Mouse (Mus musculus): ENCODE results near the gene Ttc36. TPM values are rescaled to one million over a fixed set of nuclear protein-coding genes. Genes with fewer than 3 reads are reported as not detected.
"Not testable (repeated sequence)": the region's sequence is repeated elsewhere in the genome, so short reads cannot be mapped to it uniquely, and the experiment has no call there.

Ttc36 gene
- total RNA-seq, 1 experiment: 0.80 TPM

- Histone ChIP-seq H3K4me1 (ENCODE audit: control insufficient read depth in 2 of 2, insufficient read depth in 2 of 2, low read length in 2 of 2, poor library complexity in 1 of 2) (peaks cover 2% of the 10 kb centered on the region in 2 experiments; a peak in 2 of 4 replicates), H3K9me3 (ENCODE audit: control insufficient read depth, insufficient read depth, low read depth, low read length) (no peaks in the 10 kb centered on the region), H3K9ac (ENCODE audit: insufficient read depth, low read depth, low read length, poor library complexity, severe bottlenecking) (peak overlapping the region; percentile 95), H3K4me3 (ENCODE audit: insufficient read depth in 1 of 2, low read depth in 1 of 2, low read length in 2 of 2, poor library complexity in 1 of 2, severe bottlenecking in 1 of 2) (peak overlapping the region; percentile 68 to 85), H3K36me3 (ENCODE audit: control insufficient read depth, insufficient read depth, low read length, poor library complexity, severe bottlenecking) (peaks cover 3% of the 10 kb centered on the region; the same call in 1 of the 2 replicates), H3K27ac (ENCODE audit: insufficient read depth, low read depth, low read length, poor library complexity, severe bottlenecking) (peak overlapping the region; percentile 70)
- TF ChIP-seq CHD2 (IDR thresholded peaks at IDR 0.05; ENCODE audit: low read depth, low read length): peak; percentile 92
- peak; percentile 74 for TF ChIP-seq HCFC1 (IDR thresholded peaks at IDR 0.05; ENCODE audit: borderline replicate concordance, insufficient read depth, low read length)
- TF ChIP-seq ZNF384 (IDR thresholded peaks at IDR 0.05; ENCODE audit: low read depth, low read length): no peak
- no peak for TF ChIP-seq ZC3H11A (IDR thresholded peaks at IDR 0.05; ENCODE audit: borderline replicate concordance, low read depth, low read length)
- in situ Hi-C loops (cut with MboI; ENCODE audit: low sequenced_read_pairs in 2 of 2, unreplicated experiment in 2 of 2): no loop called here
- peak; percentile 95 for DNase-seq (ENCODE audit: low read depth, low spot score)
Observed at GRCm38 (mm10) chr9:44772750-44773651, 29.9 kb downstream of the Ttc36 start.

- peaks cover 2% of the 10 kb centered on the region in 2 experiments; a peak in 2 of 4 replicates for H3K4me1 ChIP-seq (ENCODE audit: control insufficient read depth in 2 of 2, insufficient read depth in 2 of 2, low read length in 2 of 2, poor library complexity in 1 of 2)
- H3K36me3 ChIP-seq (ENCODE audit: control insufficient read depth, insufficient read depth, low read length, poor library complexity, severe bottlenecking): peaks cover 3% of the 10 kb centered on the region; the same call in 1 of the 2 replicates
- no peaks in the 10 kb centered on the region for H3K9me3 ChIP-seq (ENCODE audit: control insufficient read depth, insufficient read depth, low read depth, low read length)
- H3K4me3 ChIP-seq (ENCODE audit: insufficient read depth in 1 of 2, low read depth in 1 of 2, low read length in 2 of 2, poor library complexity in 1 of 2, severe bottlenecking in 1 of 2): no peak overlapping the region
- no peak overlapping the region for H3K9ac ChIP-seq (ENCODE audit: insufficient read depth, low read depth, low read length, poor library complexity, severe bottlenecking)
- DNase-seq (ENCODE audit: low read depth, low spot score): no peak
- no peak overlapping the region for H3K27ac ChIP-seq (ENCODE audit: insufficient read depth, low read depth, low read length, poor library complexity, severe bottlenecking)
- TF ChIP-seq MAFK (IDR thresholded peaks at IDR 0.05; ENCODE audit: insufficient read depth, low read depth, low read length): no peak
- TF ChIP-seq CHD2 (IDR thresholded peaks at IDR 0.05; ENCODE audit: low read depth, low read length): no peak
- no peak for TF ChIP-seq ZNF384 (IDR thresholded peaks at IDR 0.05; ENCODE audit: low read depth, low read length)
- no peak for TF ChIP-seq HCFC1 (IDR thresholded peaks at IDR 0.05; ENCODE audit: borderline replicate concordance, insufficient read depth, low read length)
- TF ChIP-seq ZC3H11A (IDR thresholded peaks at IDR 0.05; ENCODE audit: borderline replicate concordance, low read depth, low read length): no peak
- in situ Hi-C loops (cut with MboI; ENCODE audit: low sequenced_read_pairs in 2 of 2, unreplicated experiment in 2 of 2): no loop called here
Observed at GRCm38 (mm10) chr9:44772392-44772749, 30.5 kb downstream of the Ttc36 start.

DNA sequence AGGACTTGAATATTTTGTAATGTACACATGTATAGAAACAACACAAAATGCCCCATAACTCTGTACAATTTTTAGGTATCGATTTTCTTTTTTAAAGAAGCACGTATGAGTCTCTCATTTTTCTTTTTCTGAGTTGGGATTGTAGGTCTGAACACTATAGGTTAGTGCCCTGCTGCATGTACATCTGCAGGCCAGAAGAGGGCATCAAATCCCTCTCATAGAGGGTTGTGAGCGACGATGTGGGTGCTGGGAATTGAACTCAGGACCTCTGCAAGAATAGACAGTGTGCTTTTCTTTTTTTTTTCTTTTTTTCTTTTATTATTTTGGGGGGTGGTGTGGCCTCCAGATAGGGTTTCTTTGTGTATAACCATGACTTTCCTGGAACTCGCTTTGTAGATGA lies 31.5 kb downstream of the Ttc36 start:
- no peak for DNase-seq (ENCODE audit: low read depth, low spot score)
- H3K9ac ChIP-seq (ENCODE audit: insufficient read depth, low read depth, low read length, poor library complexity, severe bottlenecking): no peak overlapping the region
- H3K36me3 ChIP-seq (ENCODE audit: control insufficient read depth, insufficient read depth, low read length, poor library complexity, severe bottlenecking): peaks cover 3% of the 10 kb centered on the region; the same call in 1 of the 2 replicates
- peaks cover 2% of the 10 kb centered on the region in 2 experiments; a peak in 2 of 4 replicates for H3K4me1 ChIP-seq (ENCODE audit: control insufficient read depth in 2 of 2, insufficient read depth in 2 of 2, low read length in 2 of 2, poor library complexity in 1 of 2)
- no peaks in the 10 kb centered on the region for H3K9me3 ChIP-seq (ENCODE audit: control insufficient read depth, insufficient read depth, low read depth, low read length)
- no peak overlapping the region for H3K4me3 ChIP-seq (ENCODE audit: insufficient read depth in 1 of 2, low read depth in 1 of 2, low read length in 2 of 2, poor library complexity in 1 of 2, severe bottlenecking in 1 of 2)
- no peak overlapping the region for H3K27ac ChIP-seq (ENCODE audit: insufficient read depth, low read depth, low read length, poor library complexity, severe bottlenecking)
- in situ Hi-C loops (cut with MboI; ENCODE audit: low sequenced_read_pairs in 2 of 2, unreplicated experiment in 2 of 2): no loop called here
- TF ChIP-seq HCFC1 (IDR thresholded peaks at IDR 0.05; ENCODE audit: borderline replicate concordance, insufficient read depth, low read length): no peak
- no peak for TF ChIP-seq ZNF384 (IDR thresholded peaks at IDR 0.05; ENCODE audit: low read depth, low read length)
- TF ChIP-seq ZC3H11A (IDR thresholded peaks at IDR 0.05; ENCODE audit: borderline replicate concordance, low read depth, low read length): no peak
- no peak for TF ChIP-seq MAFK (IDR thresholded peaks at IDR 0.05; ENCODE audit: insufficient read depth, low read depth, low read length)
- TF ChIP-seq CHD2 (IDR thresholded peaks at IDR 0.05; ENCODE audit: low read depth, low read length): no peak

- Histone ChIP-seq H3K9ac (ENCODE audit: insufficient read depth, low read depth, low read length, poor library complexity, severe bottlenecking) (peak overlapping the region; percentile 80; the same call in 1 of the 2 replicates), H3K27ac (ENCODE audit: insufficient read depth, low read depth, low read length, poor library complexity, severe bottlenecking) (peak overlapping the region; percentile 53; the same call in 1 of the 2 replicates), H3K4me3 (ENCODE audit: insufficient read depth in 1 of 2, low read depth in 1 of 2, low read length in 2 of 2, poor library complexity in 1 of 2, severe bottlenecking in 1 of 2) (peak overlapping the region; percentile 92 to 98)
- DNase-seq (ENCODE audit: low read depth, low spot score); H3K36me3 ChIP-seq (ENCODE audit: control insufficient read depth, insufficient read depth, low read length, poor library complexity, severe bottlenecking); H3K9me3 ChIP-seq (ENCODE audit: control insufficient read depth, insufficient read depth, low read depth, low read length); in situ Hi-C loops (cut with MboI; ENCODE audit: low sequenced_read_pairs in 2 of 2, unreplicated experiment in 2 of 2); H3K4me1 ChIP-seq (ENCODE audit: control insufficient read depth in 2 of 2, insufficient read depth in 2 of 2, low read length in 2 of 2, poor library complexity in 1 of 2): not testable (repeated sequence)
Observed at GRCm38 (mm10) chr9:44768029-44768394, 34.9 kb downstream of the Ttc36 start.
